Mouse (Mus musculus): ENCODE data around the gene Ercc1. TPM values are rescaled to one million over a fixed set of nuclear protein-coding genes. Genes with fewer than 3 reads are reported as not detected.

The Ercc1 gene
- polyA plus RNA-seq (2014; fragmentation: Illumina TruSeq; extraction: RNeasy Lipid Tissue Mini Kit (QIAGEN cat#74804); ENCODE audit: low read depth, low replicate concordance), result not detected

DNA sequence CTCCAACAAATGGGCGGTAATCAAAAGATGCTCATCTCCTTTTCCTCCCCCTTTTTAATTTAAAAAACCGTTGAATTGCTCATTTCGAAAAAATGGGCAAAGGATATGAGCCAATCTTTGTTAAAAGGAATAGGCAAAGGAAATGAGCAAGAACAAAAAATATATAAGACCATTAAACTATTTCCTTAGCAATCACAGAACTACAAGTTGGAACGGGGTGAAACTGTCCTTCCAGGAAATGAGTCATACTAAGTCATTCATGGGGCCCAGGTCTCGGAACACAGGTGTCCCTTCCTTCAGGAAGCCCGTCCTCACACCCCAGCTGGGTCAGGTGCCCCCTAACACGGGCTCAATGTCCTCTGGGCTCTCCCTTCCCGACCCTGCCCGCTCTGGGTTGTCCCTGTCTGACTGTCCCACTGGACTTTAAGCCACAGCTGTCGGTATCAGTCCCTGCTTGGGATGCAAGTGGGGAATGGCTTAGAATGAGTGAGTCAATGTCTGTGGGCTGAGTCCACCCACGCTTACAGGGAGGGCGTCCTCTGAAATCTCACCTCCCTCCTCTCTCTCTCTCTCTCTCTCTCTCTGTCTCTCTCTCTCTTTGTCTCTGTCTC, at the start of gene Ercc1:
TSS of gene Ercc1 (plus strand) at position 542 of the 611 bp plus-strand sequence.

GRCm38 (mm10) chr7:19309884-19310641, 34.5 kb upstream of the Ercc1 start, which contains the start of gene Fosb:
Gene Fosb, minus strand, starts transcription at chr7:19310051.

DNA sequence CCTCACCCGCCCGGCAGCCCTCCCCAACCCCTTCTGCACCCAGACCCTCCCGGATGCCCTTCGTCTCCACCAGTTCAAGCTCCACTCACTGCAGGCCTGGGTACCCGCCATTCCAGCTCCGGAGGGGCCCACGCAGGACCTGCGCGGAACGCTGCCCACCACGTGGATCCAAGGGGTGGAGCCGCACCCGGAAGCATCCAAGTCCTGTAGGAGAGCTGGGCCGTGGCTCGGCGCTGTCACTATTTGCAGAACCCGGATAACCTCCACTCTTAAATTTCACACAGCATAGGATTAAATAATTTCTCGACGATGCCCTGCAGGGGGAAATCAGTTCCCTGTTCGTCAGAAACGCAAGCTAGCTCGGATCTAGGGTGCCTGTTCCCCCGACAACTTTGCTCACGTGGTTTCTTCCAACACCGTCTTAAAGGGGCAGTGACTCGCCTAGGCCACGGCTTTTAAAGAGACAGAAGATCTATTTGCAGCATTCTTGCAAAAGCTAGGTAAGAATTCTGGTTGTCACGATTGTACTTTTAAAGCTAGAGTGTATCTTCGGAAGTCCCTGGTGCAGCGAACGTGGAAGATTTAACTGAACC, 14.8 kb downstream of the Ercc1 start, which contains the start of the genes Cd3eap and Ppp1r13l:
TSS of gene Cd3eap (minus strand) at position 185 of the 593 bp plus-strand sequence.
TSS of gene Ppp1r13l (plus strand) at position 451 of the 593 bp plus-strand sequence.

DNA sequence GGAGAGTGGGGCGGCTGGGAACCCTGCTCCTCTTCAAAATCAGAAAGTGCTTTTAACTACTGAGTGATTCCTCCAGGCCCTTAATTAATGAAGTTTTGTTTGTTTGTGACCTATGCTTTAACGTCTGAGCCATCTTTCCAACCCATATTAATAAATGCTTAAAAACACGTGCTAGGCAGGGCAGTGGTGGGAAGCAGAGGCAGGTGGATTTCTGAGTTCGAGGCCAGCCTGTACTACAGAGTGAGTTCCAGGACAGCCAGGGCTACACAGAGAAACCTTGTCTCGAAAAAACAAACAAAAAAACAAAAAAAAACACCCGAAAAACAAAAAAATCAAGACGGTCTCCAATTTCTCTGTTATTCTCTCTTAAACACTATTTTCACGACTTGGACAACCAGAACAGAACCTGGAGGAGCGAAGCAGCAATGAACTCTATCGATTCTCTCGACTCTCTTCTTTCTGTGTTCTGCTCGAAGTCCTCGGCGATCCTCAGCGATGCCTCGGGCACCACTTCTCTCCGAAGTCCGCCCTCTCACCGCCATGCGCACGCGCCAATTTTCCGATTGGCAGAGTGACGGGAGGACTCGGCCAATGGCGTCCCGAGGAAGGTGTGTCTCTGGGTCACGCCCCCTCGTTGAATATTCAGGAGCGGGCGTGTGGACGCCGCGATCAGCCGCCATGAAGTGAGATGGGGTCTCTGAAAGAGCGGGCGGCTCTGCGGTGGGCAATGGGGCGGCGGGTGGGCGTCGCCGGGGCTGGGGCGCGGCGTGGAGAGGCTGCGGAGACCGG, 37.0 kb downstream of the Ercc1 start, which contains the start of gene Ercc2:
TSS of gene Ercc2 (plus strand) at position 634 of the 789 bp plus-strand sequence.

DNA sequence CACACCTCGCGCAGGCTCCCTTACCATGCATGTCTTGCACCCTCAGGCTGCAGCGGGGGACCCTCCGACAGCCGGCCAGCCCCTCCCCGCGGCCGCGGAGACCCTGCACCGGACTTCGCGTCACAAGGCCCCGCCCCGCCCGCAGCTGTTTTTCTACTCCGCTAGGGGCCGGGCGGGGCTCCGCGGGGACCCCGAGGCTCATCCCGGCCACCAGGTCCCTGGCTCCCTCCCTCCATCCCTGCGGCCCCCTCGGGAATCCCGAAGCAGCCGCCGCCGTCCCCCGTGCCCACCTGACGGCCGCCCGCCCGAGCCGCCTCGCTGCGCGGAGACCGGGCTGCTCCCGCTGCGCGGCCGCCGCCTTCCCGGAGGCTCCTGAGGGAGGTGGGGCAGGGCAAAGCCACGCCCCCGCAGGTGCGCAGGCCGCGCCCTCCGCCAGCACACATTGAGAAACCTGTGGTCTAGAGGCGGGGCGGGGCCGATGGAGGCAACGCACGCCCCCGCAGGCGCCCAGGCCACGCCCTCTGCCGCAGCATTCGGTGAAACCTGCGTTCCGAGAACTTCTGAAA, 59.2 kb downstream of the Ercc1 start, which contains the start of gene Klc3:
TSS of gene Klc3 (minus strand) at position 374 of the 566 bp plus-strand sequence.

DNA sequence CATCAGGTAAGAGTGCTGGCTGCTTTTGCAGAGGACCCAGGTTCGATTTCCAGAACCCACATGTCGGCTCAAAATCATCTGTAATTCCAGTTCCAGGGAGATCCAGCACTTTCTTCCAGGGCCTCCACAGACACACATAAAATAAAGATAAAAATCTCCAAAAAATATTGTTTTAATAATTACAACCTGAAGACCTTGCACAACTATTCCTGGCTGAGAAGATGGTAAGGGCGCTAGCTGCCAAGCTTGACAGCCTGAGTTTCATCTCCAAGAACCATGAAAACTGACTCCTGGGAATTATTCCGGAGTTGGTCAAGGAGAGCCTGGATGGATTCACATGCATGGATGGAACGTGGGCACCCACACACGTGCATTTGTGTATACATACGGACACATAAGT, 59.9 kb downstream of the Ercc1 start, which contains the start of gene Ckm:
TSS of gene Ckm (plus strand) at position 301 of the 400 bp plus-strand sequence.

Other genes starting within 250 kb of the Ercc1 start
- gene Gm4969, start 226.4 kb upstream of the Ercc1 start, polyA plus RNA-seq (2014; fragmentation: Illumina TruSeq; extraction: RNeasy Lipid Tissue Mini Kit (QIAGEN cat#74804); ENCODE audit: low read depth, low replicate concordance), result not detected
- gene Fbxo46, start 224.9 kb upstream of the Ercc1 start, polyA plus RNA-seq (2014; fragmentation: Illumina TruSeq; extraction: RNeasy Lipid Tissue Mini Kit (QIAGEN cat#74804); ENCODE audit: low read depth, low replicate concordance), result 0.36 TPM
- gene Qpctl, start 195.5 kb upstream of the Ercc1 start, polyA plus RNA-seq (2014; fragmentation: Illumina TruSeq; extraction: RNeasy Lipid Tissue Mini Kit (QIAGEN cat#74804); ENCODE audit: low read depth, low replicate concordance), result 5.9 TPM
- 0.44 TPM for gene Snrpd2, start 195.1 kb upstream of the Ercc1 start, polyA plus RNA-seq (2014; fragmentation: Illumina TruSeq; extraction: RNeasy Lipid Tissue Mini Kit (QIAGEN cat#74804); ENCODE audit: low read depth, low replicate concordance)
- gene Gipr, start 178.7 kb upstream of the Ercc1 start, polyA plus RNA-seq (2014; fragmentation: Illumina TruSeq; extraction: RNeasy Lipid Tissue Mini Kit (QIAGEN cat#74804); ENCODE audit: low read depth, low replicate concordance), result not detected
- gene Eml2, start 168.4 kb upstream of the Ercc1 start, polyA plus RNA-seq (2014; fragmentation: Illumina TruSeq; extraction: RNeasy Lipid Tissue Mini Kit (QIAGEN cat#74804); ENCODE audit: low read depth, low replicate concordance), result not detected
- gene Gpr4, start 132.2 kb upstream of the Ercc1 start, polyA plus RNA-seq (2014; fragmentation: Illumina TruSeq; extraction: RNeasy Lipid Tissue Mini Kit (QIAGEN cat#74804); ENCODE audit: low read depth, low replicate concordance), result 1.8 TPM
- 12.2 TPM for gene Opa3, start 116.4 kb upstream of the Ercc1 start, polyA plus RNA-seq (2014; fragmentation: Illumina TruSeq; extraction: RNeasy Lipid Tissue Mini Kit (QIAGEN cat#74804); ENCODE audit: low read depth, low replicate concordance)
- 16.0 TPM for gene Vasp, start 73.0 kb upstream of the Ercc1 start, polyA plus RNA-seq (2014; fragmentation: Illumina TruSeq; extraction: RNeasy Lipid Tissue Mini Kit (QIAGEN cat#74804); ENCODE audit: low read depth, low replicate concordance)
- not detected for gene Ppm1n, start 64.7 kb upstream of the Ercc1 start, polyA plus RNA-seq (2014; fragmentation: Illumina TruSeq; extraction: RNeasy Lipid Tissue Mini Kit (QIAGEN cat#74804); ENCODE audit: low read depth, low replicate concordance)
- 0.28 TPM for gene Rtn2, start 62.2 kb upstream of the Ercc1 start, polyA plus RNA-seq (2014; fragmentation: Illumina TruSeq; extraction: RNeasy Lipid Tissue Mini Kit (QIAGEN cat#74804); ENCODE audit: low read depth, low replicate concordance)
- gene Fosb, start 34.7 kb upstream of the Ercc1 start, polyA plus RNA-seq (2014; fragmentation: Illumina TruSeq; extraction: RNeasy Lipid Tissue Mini Kit (QIAGEN cat#74804); ENCODE audit: low read depth, low replicate concordance), result 0.20 TPM
- 1.2 TPM for gene Cd3eap, start 14.7 kb downstream of the Ercc1 start, polyA plus RNA-seq (2014; fragmentation: Illumina TruSeq; extraction: RNeasy Lipid Tissue Mini Kit (QIAGEN cat#74804); ENCODE audit: low read depth, low replicate concordance)
- not detected for gene Ppp1r13l, start 15.0 kb downstream of the Ercc1 start, polyA plus RNA-seq (2014; fragmentation: Illumina TruSeq; extraction: RNeasy Lipid Tissue Mini Kit (QIAGEN cat#74804); ENCODE audit: low read depth, low replicate concordance)
- not detected for gene Ercc2, start 37.2 kb downstream of the Ercc1 start, polyA plus RNA-seq (2014; fragmentation: Illumina TruSeq; extraction: RNeasy Lipid Tissue Mini Kit (QIAGEN cat#74804); ENCODE audit: low read depth, low replicate concordance)
- gene Klc3, start 59.3 kb downstream of the Ercc1 start, polyA plus RNA-seq (2014; fragmentation: Illumina TruSeq; extraction: RNeasy Lipid Tissue Mini Kit (QIAGEN cat#74804); ENCODE audit: low read depth, low replicate concordance), result not detected
- not detected for gene Ckm, start 60.0 kb downstream of the Ercc1 start, polyA plus RNA-seq (2014; fragmentation: Illumina TruSeq; extraction: RNeasy Lipid Tissue Mini Kit (QIAGEN cat#74804); ENCODE audit: low read depth, low replicate concordance)
- 0.89 TPM for gene Mark4, start 114.0 kb downstream of the Ercc1 start, polyA plus RNA-seq (2014; fragmentation: Illumina TruSeq; extraction: RNeasy Lipid Tissue Mini Kit (QIAGEN cat#74804); ENCODE audit: low read depth, low replicate concordance)
- 1.4 TPM for gene Exoc3l2, start 118.6 kb downstream of the Ercc1 start, polyA plus RNA-seq (2014; fragmentation: Illumina TruSeq; extraction: RNeasy Lipid Tissue Mini Kit (QIAGEN cat#74804); ENCODE audit: low read depth, low replicate concordance)
- gene Bloc1s3, start 163.6 kb downstream of the Ercc1 start, polyA plus RNA-seq (2014; fragmentation: Illumina TruSeq; extraction: RNeasy Lipid Tissue Mini Kit (QIAGEN cat#74804); ENCODE audit: low read depth, low replicate concordance), result 4.8 TPM
- gene Trappc6a, start 163.6 kb downstream of the Ercc1 start, polyA plus RNA-seq (2014; fragmentation: Illumina TruSeq; extraction: RNeasy Lipid Tissue Mini Kit (QIAGEN cat#74804); ENCODE audit: low read depth, low replicate concordance), result not detected
- not detected for gene Nkpd1, start 173.1 kb downstream of the Ercc1 start, polyA plus RNA-seq (2014; fragmentation: Illumina TruSeq; extraction: RNeasy Lipid Tissue Mini Kit (QIAGEN cat#74804); ENCODE audit: low read depth, low replicate concordance)
- 0.49 TPM for gene Ppp1r37, start 218.3 kb downstream of the Ercc1 start, polyA plus RNA-seq (2014; fragmentation: Illumina TruSeq; extraction: RNeasy Lipid Tissue Mini Kit (QIAGEN cat#74804); ENCODE audit: low read depth, low replicate concordance)
- not detected for gene Zfp296, start 232.5 kb downstream of the Ercc1 start, polyA plus RNA-seq (2014; fragmentation: Illumina TruSeq; extraction: RNeasy Lipid Tissue Mini Kit (QIAGEN cat#74804); ENCODE audit: low read depth, low replicate concordance)
- gene Gemin7, start 232.8 kb downstream of the Ercc1 start, polyA plus RNA-seq (2014; fragmentation: Illumina TruSeq; extraction: RNeasy Lipid Tissue Mini Kit (QIAGEN cat#74804); ENCODE audit: low read depth, low replicate concordance), result 19.0 TPM